Mouse (Mus musculus): ENCODE measurements around the gene Ino80e.

DNA sequence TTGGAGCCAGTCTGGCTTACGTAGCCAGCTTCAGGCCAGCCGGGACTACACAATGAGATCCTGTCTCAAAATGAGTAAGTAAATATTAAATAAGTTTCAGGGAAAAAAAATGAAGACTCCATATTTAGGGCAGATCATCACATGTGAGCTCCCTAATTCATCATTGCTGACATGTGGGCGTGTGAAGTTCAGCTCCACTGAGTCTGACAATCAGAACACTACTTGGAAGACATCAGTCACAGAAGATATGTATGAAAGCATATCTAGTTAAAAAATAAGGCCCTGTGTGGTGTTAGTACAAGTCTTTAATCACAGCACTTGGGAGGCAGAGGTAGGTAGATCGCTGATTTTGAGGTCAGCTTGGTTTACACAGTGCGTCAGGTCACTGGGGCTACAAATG, 25.1 kb upstream of the Ino80e start:
- no peak for TF ChIP-seq POLR2A (IDR thresholded peaks at IDR 0.05; ENCODE audit: insufficient read length, low read depth)
- TF ChIP-seq POLR2AphosphoS2 (IDR thresholded peaks at IDR 0.05; ENCODE audit: insufficient read length, low read depth), result no peak
